Mouse (Mus musculus) embryonic facial prominence, embryonic 15.5 days (tissue): ENCODE measurements around the gene Lck. TPM values are rescaled to one million over a fixed set of nuclear protein-coding genes. Genes with fewer than 3 reads are reported as not detected.
A peak's percentile ranks its signal among the peaks of the same experiment; 100 is the strongest.

Source experiments
- ATAC-seq: fragments of 200-750 bp; cut with Nextera tagmentation; 2 replicates; pipeline ENCODE4 v1.8.0; 2017; ENCODE audit warnings: low read depth, moderate TSS enrichment; ENCODE audit not compliant: insufficient number of reproducible peaks, low FRiP score, low TSS enrichment
- H3K27ac ChIP-seq: fragments of 300-500 bp; sonication (generic); replicated peaks from 2 replicates; pipeline ENCODE4 v1.5.1; 2015; ENCODE audit warnings: mild to moderate bottlenecking, inconsistent platforms
- H3K27me3 ChIP-seq: fragments of 300-500 bp; sonication (generic); 2 replicates; pipeline ENCODE4 v1.6.1; 2015; ENCODE audit warnings: inconsistent platforms
- H3K36me3 ChIP-seq: fragments of 300-500 bp; sonication (generic); 2 replicates; pipeline ENCODE4 v1.6.1; 2015; ENCODE audit warnings: mild to moderate bottlenecking, inconsistent platforms
- H3K4me1 ChIP-seq: fragments of 300-500 bp; sonication (generic); 2 replicates; pipeline ENCODE4 v1.6.1; 2015; ENCODE audit warnings: inconsistent platforms
- H3K4me2 ChIP-seq: fragments of 300-500 bp; sonication (generic); replicated peaks from 2 replicates; pipeline ENCODE4 v1.6.1; 2015; ENCODE audit warnings: mild to moderate bottlenecking, inconsistent platforms
- H3K4me3 ChIP-seq: fragments of 300-500 bp; sonication (generic); replicated peaks from 2 replicates; pipeline ENCODE4 v1.5.1; 2015; ENCODE audit warnings: mild to moderate bottlenecking, inconsistent platforms
- H3K9ac ChIP-seq: fragments of 300-500 bp; sonication (generic); 2 replicates; pipeline ENCODE4 v1.6.1; 2015; ENCODE audit warnings: inconsistent platforms
- H3K9me3 ChIP-seq: fragments of 300-500 bp; sonication (generic); replicated peaks from 2 replicates; pipeline ENCODE4 v1.6.1; 2016; ENCODE audit warnings: inconsistent platforms
- WGBS: fragments of 180-500 bp; shearing (Covaris S2); methylation state at CpG from one replicate; pipeline ENCODE4 v1.1.7; 2015; 5-methylcytosine and 5-hydroxymethylcytosine counted together
- polyA plus RNA-seq: library from polyadenylated mRNA; unstranded; fragments of >200 nt; fragmentation: Nextera tagmentation; extraction: Ambion mirVana; gene quantifications from 2 replicates; pipeline ENCODE4 v1.2.1, GENCODE M21; 2015

Lck gene
- polyA plus RNA-seq, 1 experiment from 2014 or later, result 6.8 TPM

DNA sequence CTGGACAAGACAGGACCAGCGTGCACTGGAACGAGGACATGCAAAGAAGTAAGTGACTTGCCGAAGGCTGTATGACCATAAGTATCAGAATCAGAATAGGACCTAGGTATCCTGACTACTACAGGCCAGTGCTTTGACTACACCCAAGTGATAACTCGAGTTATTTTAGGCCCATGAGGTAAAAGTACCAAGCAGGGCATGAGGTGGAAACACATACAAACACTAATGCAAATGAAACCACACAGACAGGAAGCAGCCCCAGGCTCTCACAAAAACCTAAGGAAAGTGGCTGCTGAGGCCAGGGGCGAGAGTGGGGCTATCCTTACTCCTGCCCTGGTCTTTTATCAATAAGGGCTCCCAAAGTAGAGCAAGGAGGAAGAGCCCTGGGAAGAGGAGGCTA lies 48.1 kb downstream of the Lck start:
- no peak for ATAC-seq

DNA sequence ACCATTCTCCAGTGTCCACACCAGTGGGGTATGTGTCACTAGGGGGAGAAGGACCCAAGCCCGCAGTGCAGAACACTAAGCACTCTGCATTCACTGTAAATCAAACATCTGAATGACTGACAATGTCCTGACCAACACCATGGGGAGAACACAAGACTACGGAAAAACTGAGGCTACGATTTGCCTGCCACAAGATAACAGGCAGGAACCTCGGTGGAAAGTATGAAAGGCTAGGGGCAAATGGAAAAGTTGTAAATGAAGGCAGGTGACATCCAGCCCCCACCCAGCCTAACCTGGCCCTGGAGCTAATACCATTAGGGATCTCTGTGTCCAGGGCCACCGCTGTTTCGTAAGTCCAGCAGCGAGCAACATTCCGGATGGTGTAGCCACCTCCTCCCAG lies 54.9 kb downstream of the Lck start:
- H3K36me3 ChIP-seq, result peaks cover 64% of the 10 kb centered on the region
- WGBS, result 85% methylated on average over 8 of the region's 8 CpGs

More for the DNA sequence above, 48.1 kb downstream of the Lck start:
- H3K27ac ChIP-seq, result no peak overlapping the region
- H3K4me3 ChIP-seq, result no peak overlapping the region
- peaks cover 82% of the 10 kb centered on the region for H3K36me3 ChIP-seq
- WGBS, result 92% methylated on average over 5 of the region's 5 CpGs
- H3K9ac ChIP-seq, result no peak overlapping the region
- H3K9me3 ChIP-seq, result no peaks in the 10 kb centered on the region
- no peaks in the 10 kb centered on the region for H3K27me3 ChIP-seq
- no peaks in the 10 kb centered on the region for H3K4me1 ChIP-seq
- H3K4me2 ChIP-seq, result no peak overlapping the region

DNA sequence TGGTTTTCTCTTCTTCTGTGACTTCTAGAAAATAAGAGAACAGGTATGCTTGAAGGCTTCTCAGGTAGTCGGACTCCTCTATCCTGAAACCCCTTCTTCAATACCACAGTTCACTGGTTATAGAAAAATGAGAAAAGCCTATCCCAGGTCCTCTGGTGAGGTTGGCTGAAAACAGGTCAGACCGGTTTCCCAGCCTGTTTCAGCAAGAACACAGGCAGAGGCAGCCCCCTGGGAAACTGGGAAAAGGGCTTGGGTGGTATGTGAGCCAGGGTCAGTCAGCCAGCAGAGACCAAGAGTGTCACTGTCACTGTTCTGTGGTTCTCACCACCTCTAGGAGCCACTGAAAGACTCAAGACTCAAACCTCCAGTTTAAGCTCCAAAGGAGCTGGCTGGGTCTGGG lies 56.5 kb downstream of the Lck start:
- 35% methylated on average over 2 of the region's 2 CpGs for WGBS
- Histone ChIP-seq H3K36me3 (peaks cover 48% of the 10 kb centered on the region), H3K27me3 (no peaks in the 10 kb centered on the region), H3K9me3 (no peaks in the 10 kb centered on the region), H3K4me1 (peaks cover 27% of the 10 kb centered on the region), H3K9ac (no peak overlapping the region), H3K4me3 (no peak overlapping the region), H3K27ac (peak overlapping the region; percentile 77), H3K4me2 (0 out of 2 replicates have a peak overlapping the region, but pooled peaks have one; percentile 8)
- no peak for ATAC-seq

More for the DNA sequence above, 54.9 kb downstream of the Lck start:
- Histone ChIP-seq H3K27me3 (no peaks in the 10 kb centered on the region), H3K9ac (no peak overlapping the region), H3K4me2 (no peak overlapping the region), H3K4me1 (peaks cover 17% of the 10 kb centered on the region), H3K9me3 (no peaks in the 10 kb centered on the region), H3K4me3 (no peak overlapping the region), H3K27ac (no peak overlapping the region; the same call in 1 of the 2 replicates)
- no peak for ATAC-seq

DNA sequence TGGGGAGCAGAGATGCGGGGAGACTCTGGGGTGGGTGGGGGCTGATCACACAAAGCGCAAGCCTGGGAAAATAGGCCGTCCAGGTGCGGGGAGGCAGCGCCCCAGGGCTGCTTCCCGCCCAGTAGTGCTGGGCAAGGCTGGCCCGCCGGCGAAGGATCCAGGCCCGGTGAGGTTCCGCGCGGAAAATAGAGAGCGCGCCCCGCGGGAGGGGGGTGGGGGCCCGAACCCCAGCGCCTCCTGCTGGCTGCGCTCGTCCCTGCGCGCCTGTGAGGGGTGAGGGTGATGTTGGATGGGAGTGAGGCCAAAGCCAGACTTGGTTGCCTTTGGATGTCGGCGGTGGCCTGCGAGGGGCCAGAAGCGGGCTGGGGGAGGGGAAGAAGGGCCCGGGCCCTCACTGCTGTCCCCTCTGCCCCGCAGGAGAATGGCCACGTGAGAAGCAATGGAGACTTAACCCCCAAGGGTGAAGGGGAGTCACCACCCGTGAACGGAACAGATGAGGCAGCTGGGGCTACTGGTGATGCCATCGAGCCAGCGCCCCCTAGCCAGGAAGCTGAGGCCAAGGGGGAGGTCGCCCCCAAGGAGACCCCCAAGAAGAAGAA lies 59.0 kb downstream of the Lck start:
- Histone ChIP-seq H3K4me1 (peaks cover 39% of the 10 kb centered on the region), H3K27ac (peak overlapping the region; percentile 95), H3K9ac (peak overlapping the region; percentile 99), H3K4me3 (peak overlapping the region; percentile 94), H3K4me2 (peak overlapping the region; percentile 65), H3K9me3 (no peaks in the 10 kb centered on the region), H3K27me3 (no peaks in the 10 kb centered on the region), H3K36me3 (peaks cover 25% of the 10 kb centered on the region)
- peak; percentile 30 for ATAC-seq
- WGBS, result under 1% methylated on average over 35 of the region's 35 CpGs

DNA sequence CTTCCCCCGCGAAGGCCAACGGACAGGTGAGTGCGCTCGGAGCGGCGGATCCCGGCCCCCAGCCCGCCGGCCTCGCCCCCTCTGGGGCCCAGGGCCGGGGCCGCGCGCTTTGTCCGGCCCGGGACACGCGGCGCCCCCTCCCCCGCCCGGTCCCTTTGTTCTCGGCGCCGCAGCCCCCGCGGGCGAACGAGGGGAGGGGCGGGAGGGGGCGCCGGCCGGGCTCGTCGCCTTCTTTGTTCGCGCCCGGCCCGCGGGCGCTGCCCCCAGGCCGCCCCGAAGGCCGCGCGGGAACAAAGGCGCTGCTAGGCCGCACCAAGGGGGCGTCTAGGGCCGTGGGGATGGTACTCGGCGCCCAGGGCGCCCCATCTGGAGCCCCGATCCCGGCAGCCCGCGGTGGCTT lies 59.5 kb downstream of the Lck start:
- H3K4me1 ChIP-seq, result peaks cover 39% of the 10 kb centered on the region
- no peaks in the 10 kb centered on the region for H3K27me3 ChIP-seq
- peak overlapping the region; percentile 94 for H3K4me3 ChIP-seq
- H3K27ac ChIP-seq, result peak overlapping the region; percentile 95
- peak; percentile 41 for ATAC-seq
- H3K4me2 ChIP-seq, result peak overlapping the region; percentile 65
- H3K36me3 ChIP-seq, result peaks cover 24% of the 10 kb centered on the region
- no peaks in the 10 kb centered on the region for H3K9me3 ChIP-seq
- 0% methylated on average over 34 of the region's 57 CpGs for WGBS
- H3K9ac ChIP-seq, result peak overlapping the region; percentile 99

DNA sequence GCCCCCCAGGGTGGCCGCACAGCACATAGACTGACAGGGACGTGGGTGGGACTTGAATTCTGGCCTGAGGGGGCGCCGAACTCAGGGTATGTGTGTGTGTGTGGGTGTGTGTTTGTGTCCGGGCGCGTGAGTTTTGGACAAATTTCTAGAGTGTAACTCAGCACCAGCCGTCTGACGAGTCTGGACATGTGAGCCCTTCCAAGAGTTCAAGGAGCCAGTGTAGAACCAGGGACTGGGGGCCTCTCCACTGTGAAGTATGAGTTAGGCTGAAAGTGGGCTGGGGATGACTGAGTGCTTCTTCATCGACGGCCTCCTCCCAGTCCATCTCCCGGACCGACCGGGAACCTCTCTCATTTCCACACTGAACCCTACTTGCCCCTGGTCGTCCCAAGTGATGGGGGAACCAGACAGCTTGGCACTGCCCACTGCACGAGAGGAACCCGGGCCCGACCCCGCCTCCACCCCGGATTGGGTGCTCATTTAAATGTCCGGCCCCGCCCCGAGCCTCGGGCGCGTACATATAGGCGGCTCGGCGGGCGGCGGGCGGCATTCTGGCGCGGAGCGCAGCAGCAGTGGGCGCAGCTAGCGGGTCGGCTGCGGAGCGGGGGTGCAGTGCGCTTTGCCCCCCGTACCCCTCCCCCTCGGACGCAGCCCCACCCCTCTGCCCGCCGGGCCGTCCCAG lies 60.2 kb downstream of the Lck start, which contains the start of gene Marcksl1:
Marcksl1 (plus strand) TSS at position 496 of the 682 bp plus-strand sequence.
- Histone ChIP-seq H3K27ac (peak within 1 kb of the TSS; percentile 95), H3K4me1 (peaks cover 42% of the 10 kb centered on the region), H3K4me3 (peak within 1 kb of the TSS; percentile 94), H3K27me3 (no peaks in the 10 kb centered on the region), H3K36me3 (peaks cover 18% of the 10 kb centered on the region), H3K4me2 (peak within 1 kb of the TSS; percentile 65), H3K9me3 (no peaks in the 10 kb centered on the region), H3K9ac (peak within 1 kb of the TSS; percentile 99)
- 4% methylated on average over 47 of the region's 47 CpGs for WGBS
- ATAC-seq, result peak; percentile 90

DNA sequence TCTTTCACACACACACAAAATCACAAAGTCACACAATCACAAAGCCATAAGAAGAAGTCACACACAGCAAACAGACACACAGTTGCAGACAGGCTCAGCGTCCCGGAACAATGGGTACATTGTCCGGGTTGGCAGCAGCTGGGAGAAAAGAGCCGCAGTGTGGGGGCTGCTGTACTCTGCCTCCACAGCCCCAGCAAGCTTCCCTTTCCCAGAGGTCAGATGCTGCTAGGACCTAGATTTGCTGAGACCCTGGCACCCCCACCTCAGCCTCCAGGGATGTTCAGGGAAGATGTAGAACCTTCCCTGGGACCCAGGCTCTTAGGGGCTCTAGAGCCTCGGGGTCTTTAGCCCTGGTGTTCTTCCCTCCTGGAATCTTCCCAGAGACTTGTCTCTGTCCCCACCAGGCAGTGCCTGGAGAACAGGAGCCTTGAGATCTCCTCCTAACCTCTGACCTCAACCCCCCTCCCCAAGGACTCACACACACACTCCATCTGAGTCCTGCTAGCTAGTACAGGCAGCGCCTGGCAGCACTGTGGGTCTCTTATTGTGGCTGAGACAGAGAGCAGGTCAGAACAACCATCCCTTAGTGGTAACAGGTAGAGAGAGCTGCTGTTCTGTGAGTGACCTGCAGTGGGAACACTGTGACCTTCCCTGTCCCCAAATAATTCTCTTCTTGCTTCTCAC lies 61.9 kb downstream of the Lck start:
- 23% methylated on average over 6 of the region's 6 CpGs for WGBS
- no peaks in the 10 kb centered on the region for H3K9me3 ChIP-seq
- ATAC-seq, result no peak
- peaks cover 39% of the 10 kb centered on the region for H3K4me1 ChIP-seq
- H3K27me3 ChIP-seq, result no peaks in the 10 kb centered on the region
- H3K27ac ChIP-seq, result peak overlapping the region; percentile 59; the same call in 1 of the 2 replicates
- no peak overlapping the region for H3K9ac ChIP-seq
- peaks cover 2% of the 10 kb centered on the region for H3K36me3 ChIP-seq
- H3K4me2 ChIP-seq, result no peak overlapping the region
- H3K4me3 ChIP-seq, result no peak overlapping the region

DNA sequence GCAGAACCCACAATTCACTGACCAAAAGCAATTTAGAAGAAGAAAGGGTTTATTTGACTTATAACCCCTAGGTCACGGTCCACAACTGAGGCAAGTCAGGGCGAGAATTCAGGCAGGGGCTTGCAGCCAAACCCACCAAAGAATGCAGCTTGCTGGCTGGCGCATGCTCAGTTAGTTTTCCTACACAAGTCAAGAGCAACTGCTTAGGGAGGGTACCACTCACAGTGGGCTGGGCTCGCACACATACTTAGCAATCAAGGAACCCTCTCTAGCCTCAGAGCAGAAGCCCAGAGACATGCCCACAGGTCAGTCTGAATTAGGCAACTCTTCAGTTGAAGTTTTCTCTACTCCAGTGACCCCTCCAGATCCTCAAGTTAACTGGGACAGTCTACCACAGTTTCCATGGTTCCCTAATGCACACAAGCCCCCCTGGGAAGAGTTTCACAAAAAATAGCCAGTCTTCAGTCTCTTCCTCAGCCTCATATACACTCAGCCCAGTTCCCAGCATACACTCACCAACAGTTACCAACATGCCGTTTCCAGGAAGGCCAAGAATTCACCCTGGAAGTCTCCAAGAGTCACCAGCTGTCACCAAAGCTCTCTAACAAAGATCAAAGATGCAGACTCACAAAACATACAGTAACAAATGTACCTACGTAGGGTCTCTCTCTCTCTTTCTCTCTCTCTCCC lies 62.6 kb downstream of the Lck start:
- Histone ChIP-seq H3K9ac (no peak overlapping the region), H3K4me1 (peaks cover 36% of the 10 kb centered on the region), H3K27me3 (no peaks in the 10 kb centered on the region), H3K9me3 (no peaks in the 10 kb centered on the region), H3K4me2 (no peak overlapping the region), H3K36me3 (no peaks in the 10 kb centered on the region), H3K4me3 (no peak overlapping the region), H3K27ac (peak overlapping the region; percentile 59; the same call in 1 of the 2 replicates)
- WGBS, result 34% methylated on average over 6 of the region's 6 CpGs
- no peak for ATAC-seq

DNA sequence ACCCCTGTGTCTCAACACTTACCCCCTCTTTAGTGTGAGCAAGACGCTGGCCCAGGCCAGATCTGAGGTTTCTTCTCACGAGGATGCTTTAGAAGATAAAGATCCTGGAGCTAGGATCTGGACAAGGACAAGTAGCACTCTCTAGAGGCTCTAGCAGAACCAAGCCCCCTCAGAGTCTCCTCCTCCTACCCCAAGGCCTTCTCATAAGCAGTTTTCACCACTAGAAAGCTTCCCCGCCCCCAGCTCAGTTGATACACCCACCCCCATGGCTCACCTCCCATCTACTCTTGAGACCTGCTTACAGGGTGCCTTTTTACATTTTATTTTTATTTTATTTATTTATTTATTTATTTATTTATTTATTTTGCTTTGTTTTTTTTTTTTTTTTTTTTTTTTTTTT lies 63.8 kb downstream of the Lck start:
- Histone ChIP-seq H3K9ac (no peak overlapping the region), H3K36me3 (no peaks in the 10 kb centered on the region), H3K27ac (no peak overlapping the region), H3K4me2 (no peak overlapping the region), H3K9me3 (no peaks in the 10 kb centered on the region), H3K4me3 (no peak overlapping the region), H3K27me3 (no peaks in the 10 kb centered on the region), H3K4me1 (peaks cover 25% of the 10 kb centered on the region)
- WGBS, result 63% methylated on average over 3 of the region's 3 CpGs
- no peak for ATAC-seq

DNA sequence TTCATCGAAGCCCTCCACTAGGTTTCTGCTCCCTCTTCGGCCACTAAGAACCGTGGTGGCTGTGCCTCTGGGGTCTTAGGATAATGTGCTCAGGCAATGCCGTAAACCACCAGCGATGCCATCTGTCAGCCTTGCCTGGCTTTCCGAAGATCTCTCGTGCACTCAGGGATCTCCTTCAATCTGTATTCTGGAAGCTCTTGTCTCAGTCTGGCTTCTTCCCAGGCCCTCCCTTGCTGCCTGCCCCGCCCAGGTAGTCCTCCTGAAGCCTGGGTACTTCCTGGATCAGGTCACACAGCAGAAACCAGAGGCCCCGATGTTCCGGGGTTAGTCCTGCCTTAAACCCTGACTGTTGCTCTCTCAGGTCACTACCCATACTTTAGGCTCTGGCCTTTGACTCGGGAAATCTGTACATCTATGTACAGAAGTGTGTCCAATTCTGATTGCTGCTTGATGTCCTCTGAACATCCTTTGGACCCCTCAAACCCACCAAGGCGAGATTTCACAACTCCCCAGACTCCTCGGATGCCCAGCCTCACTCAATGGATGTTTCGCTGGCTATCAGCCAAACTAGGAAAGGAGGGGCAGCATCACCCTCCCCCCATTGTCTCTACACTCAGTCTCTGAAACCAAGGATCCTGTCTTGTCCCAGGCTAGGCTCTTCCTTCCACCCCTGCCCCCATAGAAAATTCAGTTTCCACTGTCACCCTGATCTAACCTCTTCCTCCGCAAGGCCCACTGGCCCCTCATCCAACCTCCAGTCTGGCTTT lies 64.4 kb downstream of the Lck start:
- Histone ChIP-seq H3K4me1 (peaks cover 25% of the 10 kb centered on the region), H3K27me3 (no peaks in the 10 kb centered on the region), H3K9ac (no peak overlapping the region), H3K9me3 (no peaks in the 10 kb centered on the region), H3K36me3 (no peaks in the 10 kb centered on the region), H3K27ac (no peak overlapping the region), H3K4me2 (no peak overlapping the region), H3K4me3 (no peak overlapping the region)
- ATAC-seq, result no peak
- WGBS, result 57% methylated on average over 15 of the region's 15 CpGs
